Mouse (Mus musculus): ENCODE data around the gene Tpm4.

GRCm38 (mm10) chr8:72187793-72188331 lies 53.1 kb downstream of the Tpm4 start:
- TF ChIP-seq POLR2A (IDR thresholded peaks at IDR 0.05; ENCODE audit: insufficient read depth, low read depth, low read length) (no peak), CTCF (IDR thresholded peaks at IDR 0.05; ENCODE audit: insufficient read depth, low read depth, low read length) (no peak)

All from olfactory bulb, adult 2 months (tissue).